Mouse (Mus musculus) erythroid progenitor cell, adult 5-6 weeks (primary cell): ENCODE measurements around the gene Nps. TPM values are rescaled to one million over a fixed set of nuclear protein-coding genes. Genes with fewer than 3 reads are reported as not detected.
"Not testable (repeated sequence)": the region's sequence is repeated elsewhere in the genome, so short reads cannot be mapped to it uniquely, and the experiment has no call there.

ENCODE experiments used
- ATAC-seq: replicated peaks from 2 replicates; pipeline ENCODE4 v1.8.0; 2016; ENCODE audit warnings: moderate number of reproducible peaks, mild to moderate bottlenecking, moderate TSS enrichment, inconsistent platforms; ENCODE audit not compliant: poor library complexity, low FRiP score, severe bottlenecking
- total RNA-seq, 2 experiments: library from RNA; stranded (forward) in 1 of 2; stranded (reverse) in 1 of 2; fragments of 150-400 nt in 1 of 2; fragments of 186-747, 209-891 nt in 1 of 2; gene quantifications; 2 replicates each; pipeline versions ENCODE4 v1.2.3 to v1.2.4; 2015 to 2017; ENCODE audit warnings: low replicate concordance in 2 of 2

Gene Nps
- total RNA-seq (2015; ENCODE audit: low replicate concordance) (not detected in 2 replicates), total RNA-seq (2017; ENCODE audit: low replicate concordance) (not detected in 2 replicates)

- ATAC-seq: not testable (repeated sequence)
Observed at GRCm38 (mm10) chr7:135258053-135258753, at the start of gene Nps. TSS of gene Nps (plus strand) at chr7:135258703.

- ATAC-seq: no peak
Observed at GRCm38 (mm10) chr7:135208947-135209567, 49.4 kb upstream of the Nps start.

DNA sequence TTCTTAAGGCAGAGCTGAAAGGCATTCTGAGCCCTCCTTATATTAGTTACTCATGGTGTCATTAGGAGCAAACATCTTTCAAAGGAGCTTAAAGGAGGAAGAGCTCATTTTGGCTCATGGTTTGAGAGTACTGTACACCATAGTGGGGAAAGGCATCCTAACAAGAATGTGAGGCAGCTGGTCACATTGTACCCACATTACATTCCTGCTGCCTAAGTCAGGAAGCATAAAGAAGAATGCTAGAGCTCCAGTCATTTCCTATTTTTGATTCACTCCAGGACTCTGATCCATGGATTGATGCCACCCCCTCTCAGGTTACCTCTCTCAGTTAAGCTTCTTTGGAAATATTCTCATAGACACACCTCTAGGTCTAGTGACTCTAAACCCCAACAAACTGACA lies 48.2 kb upstream of the Nps start:
- no peak for ATAC-seq

GRCm38 (mm10) chr7:135210831-135211230 lies 47.7 kb upstream of the Nps start:
- no peak for ATAC-seq

GRCm38 (mm10) chr7:135212505-135212904 lies 46.0 kb upstream of the Nps start:
- ATAC-seq: no peak

DNA sequence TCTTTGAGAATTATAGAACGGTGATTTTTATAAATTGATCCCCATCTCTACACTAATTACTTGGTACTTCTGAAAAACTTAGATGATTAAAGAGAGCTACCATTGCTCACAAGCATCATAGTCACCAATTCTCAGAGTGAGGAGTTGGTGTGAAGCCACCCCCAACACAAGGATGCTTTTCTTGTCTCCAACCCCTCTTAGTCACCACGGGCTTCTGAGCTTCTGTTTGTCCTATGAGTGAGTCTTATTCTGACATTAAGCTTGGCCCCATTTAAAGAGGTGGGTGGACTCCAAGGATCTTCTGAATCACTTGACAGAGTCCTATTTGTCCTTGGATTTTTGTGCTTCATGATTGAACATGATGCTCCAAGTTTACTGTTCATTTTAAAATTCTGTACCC lies 37.0 kb upstream of the Nps start:
- no peak for ATAC-seq

GRCm38 (mm10) chr7:135226021-135226420 lies 32.5 kb upstream of the Nps start:
- ATAC-seq: no peak

DNA sequence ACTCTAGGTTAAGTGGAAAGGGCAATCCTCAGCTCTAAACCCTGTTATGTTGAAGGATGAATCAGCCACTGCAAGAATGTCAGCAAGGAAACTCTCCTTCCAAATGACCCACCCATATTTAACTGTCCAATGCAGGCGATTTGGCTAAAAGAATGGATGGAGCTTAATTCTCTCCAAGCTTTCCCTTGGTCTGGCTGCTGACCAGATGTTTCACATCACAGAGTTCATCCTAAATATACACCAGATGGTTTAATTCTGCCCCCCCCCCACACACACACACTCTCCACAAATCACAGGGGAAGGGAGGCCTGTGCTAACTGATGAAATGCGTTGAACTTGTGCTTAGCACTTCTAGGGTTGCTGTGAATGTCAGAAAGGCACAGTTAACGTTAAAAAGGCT lies 21.4 kb upstream of the Nps start:
- no peak for ATAC-seq

DNA sequence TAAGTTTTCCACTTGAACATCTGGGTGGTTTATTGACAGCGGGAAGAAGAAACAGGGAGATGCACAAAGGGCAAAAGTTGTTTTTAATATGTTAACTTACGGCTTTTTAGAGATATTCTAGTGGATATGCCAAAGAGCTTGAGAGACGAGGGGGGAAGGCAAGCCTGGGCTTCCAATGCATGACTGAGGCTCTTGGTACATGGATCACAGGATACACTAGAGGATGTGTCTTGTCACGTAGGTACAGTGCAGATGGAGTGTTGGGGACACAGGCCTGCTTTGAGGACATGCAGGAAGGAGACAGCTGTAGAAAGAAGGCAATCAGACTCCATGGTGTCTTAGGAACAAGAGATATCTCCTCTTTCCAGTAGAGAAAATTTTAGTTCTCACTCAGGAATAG lies 19.1 kb upstream of the Nps start:
- no peak for ATAC-seq

DNA sequence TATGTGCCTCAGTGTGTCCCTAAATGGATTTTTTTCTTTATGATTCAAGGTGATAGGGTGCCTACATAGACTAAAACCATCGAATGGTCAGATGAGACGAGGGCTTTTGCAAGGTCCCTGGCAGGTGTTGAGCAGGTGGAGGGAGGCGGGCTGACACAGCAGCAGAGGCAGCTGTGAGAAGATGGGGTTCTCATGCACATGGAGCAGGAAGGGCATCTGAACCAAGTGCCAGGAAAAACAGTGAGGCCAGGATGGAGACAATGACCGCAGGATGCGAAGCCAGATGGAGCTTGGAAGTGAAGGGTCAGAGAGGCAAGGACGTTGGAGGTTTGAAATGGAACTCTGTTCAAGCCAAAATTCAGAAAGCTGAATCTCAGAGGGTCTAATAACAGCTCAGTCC lies 18.5 kb upstream of the Nps start:
- no peak for ATAC-seq

DNA sequence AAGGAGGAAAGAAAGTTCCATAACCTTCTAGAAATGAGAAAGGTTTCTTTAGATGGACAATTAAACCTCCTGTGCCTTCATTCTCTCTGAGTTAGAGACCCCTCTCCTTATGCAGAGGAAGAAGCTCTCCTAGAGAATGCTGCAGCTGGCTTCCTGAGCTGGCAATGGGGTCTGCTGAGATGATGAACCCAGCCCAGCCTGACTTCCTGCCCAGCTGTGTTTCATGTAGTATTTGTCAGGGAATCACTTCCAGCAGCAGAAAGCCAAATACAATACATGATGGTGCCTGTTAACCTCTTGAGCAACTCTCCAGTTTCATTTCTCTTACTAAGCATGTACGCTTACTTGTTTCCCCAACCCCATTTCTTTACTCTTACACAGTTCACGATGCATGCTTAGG lies 17.9 kb upstream of the Nps start:
- no peak for ATAC-seq

DNA sequence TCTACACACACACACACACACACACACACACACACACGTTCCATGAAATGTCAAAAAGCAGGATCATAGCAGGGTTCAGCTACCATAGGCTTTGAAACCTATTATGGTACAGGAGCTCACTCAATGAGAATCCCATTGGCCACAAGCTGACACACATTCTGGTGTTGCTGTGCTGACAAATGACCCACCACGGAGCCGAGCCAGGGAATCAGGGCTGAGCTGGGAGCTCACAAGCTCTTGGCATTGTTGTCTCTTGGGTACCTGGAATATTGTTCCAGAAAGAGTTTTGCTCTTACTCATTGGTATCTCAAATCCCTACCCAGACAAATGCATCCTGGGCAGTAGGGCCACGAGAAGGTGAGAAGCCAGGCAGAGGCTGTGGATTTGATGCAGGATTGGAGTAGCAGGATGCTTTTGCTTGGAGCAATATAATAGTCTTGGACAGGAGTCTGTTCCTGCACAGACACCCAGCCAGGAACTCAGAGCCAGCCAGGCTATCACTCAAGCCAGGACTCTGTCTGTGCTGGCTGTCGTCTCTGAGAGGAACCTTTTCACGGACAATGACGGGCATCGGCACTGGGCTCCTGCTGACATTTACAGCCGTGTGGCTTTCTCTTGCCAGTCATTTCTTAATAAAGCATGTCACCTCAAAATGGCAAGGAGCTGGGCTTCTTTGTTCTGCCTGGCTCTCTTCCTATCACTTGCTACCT lies 14.2 kb upstream of the Nps start:
- no peak for ATAC-seq

DNA sequence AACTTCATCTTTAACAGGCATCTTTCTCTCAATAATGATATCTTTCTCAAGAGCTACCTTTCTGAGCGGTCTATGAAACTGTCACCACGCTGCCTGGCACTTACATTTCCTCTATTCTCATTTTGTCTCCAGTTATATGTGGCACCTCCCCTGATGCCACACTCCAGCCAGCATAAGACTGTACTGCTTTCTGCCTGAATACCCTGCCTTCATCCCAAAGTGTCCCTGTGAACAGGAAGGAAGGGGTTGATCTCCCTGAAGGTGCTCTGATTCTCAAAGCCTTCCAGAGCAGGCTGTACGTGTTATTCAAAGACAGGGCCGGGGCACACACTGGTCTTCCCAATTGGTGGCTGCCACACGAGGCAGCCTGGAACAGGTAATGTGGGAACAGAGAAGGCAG lies 12.1 kb upstream of the Nps start:
- ATAC-seq: no peak

DNA sequence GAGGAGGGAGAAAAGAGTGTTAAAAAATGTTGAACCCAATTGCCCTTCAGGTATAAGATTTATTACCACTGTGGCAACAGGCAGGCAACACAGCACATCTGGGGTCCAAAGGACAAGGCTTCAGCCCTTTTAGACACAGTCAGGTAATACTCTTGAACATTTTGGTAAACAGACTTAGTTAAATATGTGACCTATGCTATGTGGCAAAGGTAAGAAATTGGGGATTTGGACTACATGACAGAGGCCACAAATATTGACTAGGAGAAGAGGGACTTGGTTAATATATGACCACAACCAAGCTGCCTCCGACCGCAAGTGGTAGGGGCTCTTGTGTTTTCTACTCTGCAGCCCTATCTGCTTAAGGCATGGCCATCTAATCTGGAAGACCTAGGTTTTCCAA lies 5.3 kb upstream of the Nps start:
- no peak for ATAC-seq

GRCm38 (mm10) chr7:135254423-135254822 lies 4.1 kb upstream of the Nps start:
- no peak for ATAC-seq

DNA sequence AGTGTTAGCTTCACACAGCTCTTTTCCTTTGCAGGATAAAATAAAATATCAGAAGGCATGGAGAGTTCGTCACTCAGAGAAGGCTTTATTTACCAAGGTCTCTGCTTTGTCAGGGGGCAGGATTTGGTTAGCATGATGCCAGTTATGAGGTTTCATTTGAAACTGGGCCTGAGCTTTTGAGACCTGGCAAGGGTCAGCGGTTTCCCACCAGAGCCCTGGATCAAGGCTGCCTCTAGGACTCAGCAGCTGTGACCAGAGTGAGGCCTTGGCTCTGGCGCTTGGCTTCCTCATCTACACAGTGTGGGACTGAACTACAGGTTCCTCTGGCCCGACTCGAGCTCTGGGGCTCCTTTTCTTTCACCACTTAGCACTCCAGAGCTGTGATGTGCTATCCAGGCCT lies 12.5 kb downstream of the Nps start:
- ATAC-seq: no peak

- ATAC-seq: no peak
Observed at GRCm38 (mm10) chr7:135283212-135283611, 24.7 kb downstream of the Nps start.

- no peak for ATAC-seq
Observed at GRCm38 (mm10) chr7:135289976-135290375, 31.5 kb downstream of the Nps start.

DNA sequence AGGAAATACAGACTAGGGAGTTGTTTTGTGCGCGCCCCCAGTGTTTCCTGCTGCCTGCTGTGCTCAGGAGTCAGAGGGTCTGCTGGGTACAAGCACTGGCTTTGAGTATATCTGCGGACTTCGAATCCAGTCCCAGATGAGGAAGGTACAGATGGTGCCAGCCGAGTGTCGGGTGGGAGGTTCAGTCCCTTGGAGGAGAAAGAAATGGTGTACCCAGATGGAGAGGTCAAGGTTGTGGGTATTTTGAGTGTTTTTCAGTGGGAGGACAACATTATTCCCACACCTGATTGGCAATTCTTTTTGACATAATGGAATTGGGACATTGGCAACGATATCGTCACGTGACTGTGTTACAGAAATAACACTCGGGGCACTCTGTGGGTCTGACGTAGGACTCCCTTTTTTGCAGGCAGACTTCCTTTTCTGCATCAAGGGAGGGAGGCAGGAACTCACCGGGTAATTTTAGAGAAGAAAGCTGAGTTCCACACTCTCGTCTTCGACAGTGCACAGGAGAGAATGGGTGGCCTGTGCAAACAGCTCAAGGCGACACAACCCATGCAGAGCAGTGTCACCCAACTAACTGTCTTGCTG lies 33.2 kb downstream of the Nps start:
- no peak for ATAC-seq

- ATAC-seq: no peak
Observed at GRCm38 (mm10) chr7:135294498-135294897, 36.0 kb downstream of the Nps start.

- no peak for ATAC-seq
Observed at GRCm38 (mm10) chr7:135304496-135304895, 46.0 kb downstream of the Nps start.
